Mouse (Mus musculus) cerebellum, postnatal 4 days (tissue): ENCODE measurements around the gene Hace1.

ENCODE experiments used
- DNase-seq, 2 experiments: peaks; one replicate each; pipeline ENCODE4 v3.0.0; 2022; ENCODE audit warnings: low spot score in 2 of 2, mixed read lengths in 1 of 2

Hace1 gene

GRCm38 (mm10) chr10:45698930-45699329 lies 121.3 kb downstream of the Hace1 start:
- no peak for DNase-seq

- DNase-seq: no peak
Observed at GRCm38 (mm10) chr10:45706849-45707248, 129.2 kb downstream of the Hace1 start.

- DNase-seq: no peak
Observed at GRCm38 (mm10) chr10:45710848-45711247, 133.2 kb downstream of the Hace1 start.

GRCm38 (mm10) chr10:45711348-45711747 lies 133.7 kb downstream of the Hace1 start:
- no peak for DNase-seq
